Comparison of ENCODE assay signal across 10 mouse cellular contexts in the genomic region with DNA sequence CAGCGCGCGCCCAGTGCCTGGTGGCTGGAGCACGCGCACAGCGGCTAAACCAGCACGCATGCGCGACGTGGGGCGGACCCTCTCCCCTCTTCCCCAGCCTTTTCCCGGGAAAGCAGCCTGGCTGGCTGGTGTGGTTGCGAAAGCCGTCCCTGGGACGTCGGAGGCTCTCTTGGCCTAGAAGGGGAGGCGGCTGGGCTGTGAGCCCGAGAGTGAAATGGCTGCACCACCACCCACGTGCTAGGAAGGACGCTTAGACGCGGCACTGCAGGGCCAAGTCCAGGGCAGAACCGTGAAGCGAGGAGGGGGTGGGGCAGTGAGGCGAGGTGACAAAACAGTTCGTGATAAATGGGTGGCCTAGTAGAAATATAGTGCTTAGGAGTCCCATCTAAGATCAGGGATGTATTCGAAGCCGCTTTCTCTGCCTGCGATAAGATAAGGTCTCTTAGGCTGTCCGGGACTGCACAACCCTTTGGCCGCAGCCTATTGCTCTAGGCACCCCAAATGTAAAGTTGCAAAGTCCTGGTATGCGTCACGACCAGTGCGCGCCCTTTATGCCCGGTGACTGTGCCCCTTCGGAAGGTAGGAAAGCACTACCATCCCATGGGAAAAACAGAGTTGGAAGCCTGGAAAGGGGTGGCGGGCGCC. TPM values are rescaled to one million over a fixed set of nuclear protein-coding genes. Genes with fewer than 3 reads are reported as not detected.
DNase-seq lines count a peak whose midpoint lies in the region; ATAC-seq lines count a peak whose summit lies in the region.
"Had no signal": no experiment of that assay in that cellular context is flagged by ENCODE, and none has a peak within 500 bp of the region (broad histone marks: within the 10 kb centered on the region; RNA-seq: fewer than 3 reads in every experiment).

No protein-coding gene starts in this region.

- no peaks in the 10 kb centered on the region for H3K36me3 ChIP-seq in embryonic facial prominence, embryonic 10.5 days (replicated peaks)
- no peaks in the 10 kb centered on the region for H3K36me3 ChIP-seq in midbrain, embryonic 10.5 days

- peak overlapping the region; percentile 54 for H3K4me3 ChIP-seq in embryonic facial prominence, embryonic 10.5 days
- H3K4me3 ChIP-seq in midbrain, embryonic 10.5 days: peak overlapping the region; percentile 49

- 1% methylated on average over 39 of the region's 39 CpGs for WGBS in embryonic facial prominence, embryonic 10.5 days
- under 1% methylated on average over 39 of the region's 39 CpGs for WGBS in midbrain, embryonic 10.5 days

- no peak for ATAC-seq in granulocyte monocyte progenitor cell, adult 5-6 weeks (replicated peaks; ENCODE audit: poor library complexity, severe bottlenecking)
- ATAC-seq: Patski had no signal

- peak overlapping the region; percentile 62; the same call in 1 of the 2 replicates for H3K27ac ChIP-seq in embryonic facial prominence, embryonic 10.5 days (replicated peaks)
- H3K27ac ChIP-seq in midbrain, embryonic 10.5 days (replicated peaks): peak overlapping the region; percentile 10; the same call in 1 of the 2 replicates

- intact Hi-C loops in left cerebral cortex, postnatal 4 days (cut with DNase I): no loop called here
- intact Hi-C loops in left cerebral cortex, postnatal 36 days (cut with DNase I): no loop called here
- intact Hi-C loops in heart, postnatal 36 days (cut with DNase I): no loop called here

- H3K4me1 ChIP-seq in embryonic facial prominence, embryonic 10.5 days: peaks cover 67% of the 10 kb centered on the region
- peaks cover 59% of the 10 kb centered on the region for H3K4me1 ChIP-seq in midbrain, embryonic 10.5 days

- DNase-seq in left cerebral cortex, postnatal 4 days: peak; percentile 61
- DNase-seq in left cerebral cortex, postnatal 36 days (ENCODE audit: low spot score in 2 of 2): no peak
- DNase-seq in embryonic facial prominence, embryonic 10.5 days (ENCODE audit: low spot score): peak; percentile 86
- peak; percentile 66 to 75 for DNase-seq in heart, postnatal 36 days
- DNase-seq in kidney, postnatal 4 days: peak; percentile 75 to 80
- peak; percentile 74 for DNase-seq in midbrain, embryonic 10.5 days (ENCODE audit: low spot score)
- DNase-seq in layer of hippocampus, adult 11-12 months (ENCODE audit: low spot score): no peak

- no peaks in the 10 kb centered on the region for H3K9me3 ChIP-seq in embryonic facial prominence, embryonic 10.5 days
- H3K9me3 ChIP-seq in midbrain, embryonic 10.5 days (replicated peaks): no peaks in the 10 kb centered on the region

- peaks cover 100% of the 10 kb centered on the region for H3K27me3 ChIP-seq in embryonic facial prominence, embryonic 10.5 days (replicated peaks; ENCODE audit: low read depth, poor library complexity, severe bottlenecking)
- H3K27me3 ChIP-seq in midbrain, embryonic 10.5 days (ENCODE audit: low read depth, poor library complexity, severe bottlenecking): peaks cover 100% of the 10 kb centered on the region

RNA-seq across cellular contexts. Expression of a gene that starts 6.0 kb away (rescaled TPM):
- 10 to 100 TPM; 13.0 to 15.6 TPM for total RNA-seq in left cerebral cortex, postnatal 4 days (2021)
- 10 to 100 TPM; 12.3 to 16.0 TPM for total RNA-seq in left cerebral cortex, postnatal 36 days (2021)
- 11.6 and 12.4 TPM in 2 replicates for polyA plus RNA-seq in embryonic facial prominence, embryonic 10.5 days (2016; fragmentation: Nextera tagmentation; extraction: Ambion mirVana)
- total RNA-seq in heart, postnatal 36 days (2021): 1 to 10 TPM; 5.3 to 9.1 TPM
- 13.5 and 15.0 TPM in 2 replicates for polyA plus RNA-seq in midbrain, embryonic 10.5 days (2016; fragmentation: Nextera tagmentation; extraction: Ambion mirVana)
- total RNA-seq in granulocyte monocyte progenitor cell, adult 5-6 weeks (2014; fragmentation: Nextera tagmentation): 3.6 TPM in 2 replicates
- 1.5 and 3.2 TPM in 2 replicates for total RNA-seq in granulocyte monocyte progenitor cell, adult 5-6 weeks (2017)

RNA-seq across cellular contexts. Expression of a gene that starts 24.0 kb away (rescaled TPM):
- 1 to 10 TPM; 6.8 to 7.4 TPM for total RNA-seq in left cerebral cortex, postnatal 4 days (2021)
- total RNA-seq in left cerebral cortex, postnatal 36 days (2021): 1 to 10 TPM; 2.6 to 2.7 TPM
- 150 and 152 TPM in 2 replicates for polyA plus RNA-seq in embryonic facial prominence, embryonic 10.5 days (2016; fragmentation: Nextera tagmentation; extraction: Ambion mirVana)
- 1 to 10 TPM; 3.2 to 3.9 TPM for total RNA-seq in heart, postnatal 36 days (2021)
- polyA plus RNA-seq in midbrain, embryonic 10.5 days (2016; fragmentation: Nextera tagmentation; extraction: Ambion mirVana): 108 and 110 TPM in 2 replicates
- 0.88 and 5.0 TPM in 2 replicates for total RNA-seq in granulocyte monocyte progenitor cell, adult 5-6 weeks (2014; fragmentation: Nextera tagmentation)
- 2.1 and 2.6 TPM in 2 replicates for total RNA-seq in granulocyte monocyte progenitor cell, adult 5-6 weeks (2017)

RNA-seq across cellular contexts. Expression of a gene that starts 39.3 kb away (rescaled TPM):
- total RNA-seq in left cerebral cortex, postnatal 4 days (2021): 10 to 100 TPM; 40.8 to 45.2 TPM
- total RNA-seq in left cerebral cortex, postnatal 36 days (2021): 10 to 100 TPM; 60.9 to 68.6 TPM
- 4.7 and 5.2 TPM in 2 replicates for polyA plus RNA-seq in embryonic facial prominence, embryonic 10.5 days (2016; fragmentation: Nextera tagmentation; extraction: Ambion mirVana)
- 10 to 100 TPM; 11.5 to 13.6 TPM for total RNA-seq in heart, postnatal 36 days (2021)
- polyA plus RNA-seq in midbrain, embryonic 10.5 days (2016; fragmentation: Nextera tagmentation; extraction: Ambion mirVana): 5.1 and 7.1 TPM in 2 replicates
- total RNA-seq in granulocyte monocyte progenitor cell, adult 5-6 weeks (2014; fragmentation: Nextera tagmentation): 15.8 and 18.8 TPM in 2 replicates
- total RNA-seq in granulocyte monocyte progenitor cell, adult 5-6 weeks (2017): 27.4 and 38.2 TPM in 2 replicates

RNA-seq across cellular contexts. Expression of a gene that starts 58.7 kb away (rescaled TPM):
- total RNA-seq in left cerebral cortex, postnatal 4 days (2021): not detected
- total RNA-seq in left cerebral cortex, postnatal 36 days (2021): not detected
- polyA plus RNA-seq in embryonic facial prominence, embryonic 10.5 days (2016; fragmentation: Nextera tagmentation; extraction: Ambion mirVana): not detected in 2 replicates
- total RNA-seq in heart, postnatal 36 days (2021): not detected
- not detected in 2 replicates for polyA plus RNA-seq in midbrain, embryonic 10.5 days (2016; fragmentation: Nextera tagmentation; extraction: Ambion mirVana)
- total RNA-seq in granulocyte monocyte progenitor cell, adult 5-6 weeks (2014; fragmentation: Nextera tagmentation): not detected in 2 replicates
- not detected in 2 replicates for total RNA-seq in granulocyte monocyte progenitor cell, adult 5-6 weeks (2017)
- total RNA-seq: gastrocnemius, postnatal 36 days had no signal
- polyA plus RNA-seq: Patski had no signal

Comparison
In these comparisons a context has a peak if more than half of its experiments do, and no peak if none do; other contexts are left out.
1. DNase-seq: peak in left cerebral cortex, postnatal 4 days (single experiment), embryonic facial prominence, embryonic 10.5 days (single experiment), heart, postnatal 36 days (2 of 2), kidney, postnatal 4 days (2 of 2) and midbrain, embryonic 10.5 days (single experiment); none in left cerebral cortex, postnatal 36 days (0 of 2) and layer of hippocampus, adult 11-12 months (single experiment).